Mouse (Mus musculus): ENCODE data around the gene Pclo. TPM values are rescaled to one million over a fixed set of nuclear protein-coding genes. Genes with fewer than 3 reads are reported as not detected.
"Not testable (repeated sequence)": the region's sequence is repeated elsewhere in the genome, so short reads cannot be mapped to it uniquely, and the experiment has no call there.

Pclo gene
- total RNA-seq (2014; fragmentation: Nextera tagmentation) (not detected in 2 replicates), total RNA-seq (2017) (not detected in 2 replicates)

GRCm38 (mm10) chr5:14514631-14515523 lies at the start of gene Pclo:
Pclo (plus strand) TSS chr5:14514918.
- peak; percentile 86 for ATAC-seq (replicated peaks; ENCODE audit: poor library complexity, severe bottlenecking)

- not testable (repeated sequence) for ATAC-seq (replicated peaks; ENCODE audit: poor library complexity, severe bottlenecking)
Observed at GRCm38 (mm10) chr5:14494431-14494830, 20.3 kb upstream of the Pclo start.

GRCm38 (mm10) chr5:14508522-14508921 lies 6.2 kb upstream of the Pclo start:
- no peak for ATAC-seq (replicated peaks; ENCODE audit: poor library complexity, severe bottlenecking)

- ATAC-seq (replicated peaks; ENCODE audit: poor library complexity, severe bottlenecking), result no peak
Observed at GRCm38 (mm10) chr5:14509621-14510020, 5.1 kb upstream of the Pclo start.

- ATAC-seq (replicated peaks; ENCODE audit: poor library complexity, severe bottlenecking), result no peak
Observed at GRCm38 (mm10) chr5:14518131-14518832, 3.6 kb downstream of the Pclo start.

- ATAC-seq (replicated peaks; ENCODE audit: poor library complexity, severe bottlenecking), result no peak
Observed at GRCm38 (mm10) chr5:14522006-14522405, 7.3 kb downstream of the Pclo start.

- no peak for ATAC-seq (replicated peaks; ENCODE audit: poor library complexity, severe bottlenecking)
Observed at GRCm38 (mm10) chr5:14526038-14526437, 11.3 kb downstream of the Pclo start.

- ATAC-seq (replicated peaks; ENCODE audit: poor library complexity, severe bottlenecking), result no peak
Observed at GRCm38 (mm10) chr5:14527796-14528195, 13.1 kb downstream of the Pclo start.

- no peak for ATAC-seq (replicated peaks; ENCODE audit: poor library complexity, severe bottlenecking)
Observed at GRCm38 (mm10) chr5:14531906-14532305, 17.2 kb downstream of the Pclo start.

GRCm38 (mm10) chr5:14539346-14539745 lies 24.6 kb downstream of the Pclo start:
- no peak for ATAC-seq (replicated peaks; ENCODE audit: poor library complexity, severe bottlenecking)

GRCm38 (mm10) chr5:14539961-14540627 lies 25.4 kb downstream of the Pclo start:
- no peak for ATAC-seq (replicated peaks; ENCODE audit: poor library complexity, severe bottlenecking)

- ATAC-seq (replicated peaks; ENCODE audit: poor library complexity, severe bottlenecking), result no peak
Observed at GRCm38 (mm10) chr5:14575626-14576025, 60.9 kb downstream of the Pclo start.

GRCm38 (mm10) chr5:14591479-14591878 lies 76.8 kb downstream of the Pclo start:
- ATAC-seq (replicated peaks; ENCODE audit: poor library complexity, severe bottlenecking), result no peak

- ATAC-seq (replicated peaks; ENCODE audit: poor library complexity, severe bottlenecking), result no peak
Observed at GRCm38 (mm10) chr5:14595426-14596013, 80.8 kb downstream of the Pclo start.

GRCm38 (mm10) chr5:14608318-14608717 lies 93.6 kb downstream of the Pclo start:
- ATAC-seq (replicated peaks; ENCODE audit: poor library complexity, severe bottlenecking), result no peak

- ATAC-seq (replicated peaks; ENCODE audit: poor library complexity, severe bottlenecking), result no peak
Observed at GRCm38 (mm10) chr5:14621146-14621545, 106.4 kb downstream of the Pclo start.

- ATAC-seq (replicated peaks; ENCODE audit: poor library complexity, severe bottlenecking), result no peak
Observed at GRCm38 (mm10) chr5:14623360-14623759, 108.6 kb downstream of the Pclo start.

- no peak for ATAC-seq (replicated peaks; ENCODE audit: poor library complexity, severe bottlenecking)
Observed at GRCm38 (mm10) chr5:14641260-14641659, 126.5 kb downstream of the Pclo start.

GRCm38 (mm10) chr5:14645856-14646255 lies 131.1 kb downstream of the Pclo start:
- ATAC-seq (replicated peaks; ENCODE audit: poor library complexity, severe bottlenecking), result no peak

GRCm38 (mm10) chr5:14660637-14661036 lies 145.9 kb downstream of the Pclo start:
- ATAC-seq (replicated peaks; ENCODE audit: poor library complexity, severe bottlenecking), result no peak

Measured in granulocyte monocyte progenitor cell, adult 5-6 weeks (primary cell).